Mouse (Mus musculus) yolk sac, embryonic 10.5 days (tissue): Measurements from ENCODE around the gene Ptger1.

Experiments
- DNase-seq: peaks from one replicate; pipeline ENCODE4 v3.0.0-alpha.2; 2017; ENCODE audit warnings: low spot score

Ptger1 gene

GRCm38 (mm10) chr8:83665969-83666865 is at the start of gene Ptger1:
Gene Ptger1, plus strand, starts transcription at chr8:83666678.
- no peak for DNase-seq

GRCm38 (mm10) chr8:83617111-83617510 is 49.4 kb upstream of the Ptger1 start:
- DNase-seq: no peak

- no peak for DNase-seq
Measured at GRCm38 (mm10) chr8:83618566-83618965, 47.9 kb upstream of the Ptger1 start.

GRCm38 (mm10) chr8:83619568-83620285 is 46.8 kb upstream of the Ptger1 start:
- DNase-seq: no peak

- no peak for DNase-seq
Measured at GRCm38 (mm10) chr8:83621691-83622388, 44.6 kb upstream of the Ptger1 start.

GRCm38 (mm10) chr8:83622389-83622989 is 44.0 kb upstream of the Ptger1 start:
- peak; percentile 78 for DNase-seq

- no peak for DNase-seq
Measured at GRCm38 (mm10) chr8:83623549-83623948, 42.9 kb upstream of the Ptger1 start.

- DNase-seq: no peak
Measured at GRCm38 (mm10) chr8:83624739-83625138, 41.7 kb upstream of the Ptger1 start.

GRCm38 (mm10) chr8:83625676-83626299 is 40.7 kb upstream of the Ptger1 start:
- DNase-seq: no peak

- DNase-seq: no peak
Measured at GRCm38 (mm10) chr8:83632083-83632707, 34.3 kb upstream of the Ptger1 start.

- DNase-seq: no peak
Measured at GRCm38 (mm10) chr8:83638856-83639255, 27.6 kb upstream of the Ptger1 start.

- no peak for DNase-seq
Measured at GRCm38 (mm10) chr8:83639649-83640048, 26.8 kb upstream of the Ptger1 start.

GRCm38 (mm10) chr8:83647511-83647910 is 19.0 kb upstream of the Ptger1 start:
- DNase-seq: no peak

- DNase-seq: no peak
Measured at GRCm38 (mm10) chr8:83648031-83648430, 18.4 kb upstream of the Ptger1 start.

GRCm38 (mm10) chr8:83649699-83650098 is 16.8 kb upstream of the Ptger1 start:
- no peak for DNase-seq

GRCm38 (mm10) chr8:83652030-83652743 is 14.3 kb upstream of the Ptger1 start, which contains the start of gene Gipc1:
Gene Gipc1, plus strand, starts transcription at chr8:83652677.
- DNase-seq: peak; percentile 98

GRCm38 (mm10) chr8:83652744-83653661 is 13.5 kb upstream of the Ptger1 start:
- no peak for DNase-seq

GRCm38 (mm10) chr8:83653662-83654017 is 12.8 kb upstream of the Ptger1 start:
- DNase-seq: no peak

GRCm38 (mm10) chr8:83654725-83655124 is 11.8 kb upstream of the Ptger1 start:
- no peak for DNase-seq
